Comparison of ENCODE assay signal across 1 mouse cellular context in the genomic region with DNA sequence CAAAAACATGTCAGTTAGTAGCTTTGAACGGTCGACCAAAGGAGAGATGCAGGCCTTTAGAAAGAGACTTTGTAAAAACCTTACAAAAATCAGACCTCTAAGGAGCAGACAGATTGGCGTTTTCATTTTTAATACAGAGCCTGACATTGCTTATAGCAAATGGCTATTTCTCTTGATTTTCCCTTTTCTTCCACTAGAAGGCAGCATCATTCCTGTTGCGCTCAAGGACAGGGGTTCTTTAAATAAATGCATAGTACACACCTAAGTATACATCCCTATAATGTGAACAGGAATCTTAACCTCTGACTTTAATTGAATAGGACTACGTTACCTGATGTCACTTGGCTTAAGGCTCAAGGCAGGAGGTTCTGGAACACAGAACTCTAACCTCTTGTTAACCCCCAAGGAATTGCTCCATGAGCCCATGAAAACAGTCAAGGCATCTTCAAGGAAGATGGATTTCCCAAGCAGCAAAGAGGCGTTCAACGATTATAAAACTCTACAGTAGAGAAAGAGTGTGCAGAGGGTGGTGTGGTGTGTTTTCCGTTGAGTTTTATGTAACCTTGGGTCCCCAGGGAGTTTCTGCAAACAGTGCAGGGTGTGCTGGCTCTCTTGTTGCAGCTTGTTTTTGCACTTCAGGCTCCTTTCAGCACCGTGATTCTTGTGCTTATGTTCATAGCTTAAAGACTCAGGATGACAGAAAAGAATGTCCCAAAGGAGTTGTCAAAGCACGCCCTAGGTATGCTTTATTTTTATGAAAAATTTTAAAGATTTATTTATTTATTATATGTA.
TF ChIP-seq lines count a peak whose summit lies in the region.

No protein-coding gene starts in this region.

TF ChIP-seq in MEL, 35 proteins besides CTCF, POLR2A, EP300 and RAD21 (continued from another document):
- TF ChIP-seq MAFK (IDR thresholded peaks at IDR 0.05; ENCODE audit: borderline replicate concordance, low read depth, low read length) (no peak), KAT2A (conservative IDR thresholded peaks at IDR 0.05; ENCODE audit: low read depth, low read length) (no peak), ZMIZ1 (IDR thresholded peaks at IDR 0.05; ENCODE audit: low read depth, low read length) (no peak), MXI1 (IDR thresholded peaks at IDR 0.05; ENCODE audit: low read depth, low read length) (no peak), NRF1 (IDR thresholded peaks at IDR 0.05; ENCODE audit: insufficient read depth, low read depth, low read length, poor library complexity, severe bottlenecking) (no peak), USF2 (IDR thresholded peaks at IDR 0.05; ENCODE audit: borderline replicate concordance in 1 of 2, insufficient read depth in 1 of 2, low read depth in 1 of 2, low read length in 2 of 2) (no peak), MAX (IDR thresholded peaks at IDR 0.05; ENCODE audit: low read length) (no peak)
